Mouse (Mus musculus): ENCODE results near the gene Tada2b.
A peak's percentile ranks its signal among the peaks of the same experiment; 100 is the strongest.

The Tada2b gene

DNA sequence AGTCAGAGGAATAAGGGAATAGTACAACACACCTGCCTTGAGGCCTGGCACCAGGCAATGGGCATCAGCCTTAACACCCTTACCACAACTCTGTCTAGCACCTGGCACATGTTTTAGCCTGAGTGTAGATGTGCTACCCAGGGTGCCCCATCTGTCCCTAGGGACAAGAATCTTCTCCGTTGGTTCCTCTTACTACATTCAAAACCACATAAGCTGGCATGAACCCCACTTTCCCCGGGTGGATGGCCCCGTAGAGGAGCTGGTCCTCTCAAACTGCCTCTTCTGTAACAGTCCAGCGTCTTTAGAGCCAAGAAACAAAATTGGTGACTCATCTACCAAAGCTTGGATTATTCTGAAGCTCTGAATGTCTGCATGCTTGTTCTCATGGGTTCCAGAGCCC is 3.7 kb downstream of the Tada2b start:
- DNase-seq (ENCODE audit: low spot score in 2 of 2): no peak

DNA sequence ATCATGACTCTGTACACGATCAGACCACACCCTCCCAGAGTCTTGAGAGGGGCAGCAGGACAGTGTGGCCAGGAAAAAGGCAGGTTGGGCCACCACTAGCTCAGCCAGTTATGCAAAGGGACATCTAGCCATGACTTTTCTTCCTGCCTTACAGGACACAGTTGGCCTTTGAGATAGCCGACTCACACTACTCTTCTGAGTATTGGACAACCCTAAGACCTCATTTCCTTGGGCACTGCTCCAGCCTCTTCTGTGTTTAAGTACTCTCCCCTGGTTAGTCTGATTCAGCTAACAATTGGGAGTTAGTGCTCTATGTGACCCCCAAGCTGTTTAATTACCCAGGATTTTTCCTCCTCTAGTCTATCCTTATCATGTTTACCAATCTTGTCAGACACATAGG is 4.3 kb downstream of the Tada2b start:
- DNase-seq (ENCODE audit: low spot score in 2 of 2): no peak

DNA sequence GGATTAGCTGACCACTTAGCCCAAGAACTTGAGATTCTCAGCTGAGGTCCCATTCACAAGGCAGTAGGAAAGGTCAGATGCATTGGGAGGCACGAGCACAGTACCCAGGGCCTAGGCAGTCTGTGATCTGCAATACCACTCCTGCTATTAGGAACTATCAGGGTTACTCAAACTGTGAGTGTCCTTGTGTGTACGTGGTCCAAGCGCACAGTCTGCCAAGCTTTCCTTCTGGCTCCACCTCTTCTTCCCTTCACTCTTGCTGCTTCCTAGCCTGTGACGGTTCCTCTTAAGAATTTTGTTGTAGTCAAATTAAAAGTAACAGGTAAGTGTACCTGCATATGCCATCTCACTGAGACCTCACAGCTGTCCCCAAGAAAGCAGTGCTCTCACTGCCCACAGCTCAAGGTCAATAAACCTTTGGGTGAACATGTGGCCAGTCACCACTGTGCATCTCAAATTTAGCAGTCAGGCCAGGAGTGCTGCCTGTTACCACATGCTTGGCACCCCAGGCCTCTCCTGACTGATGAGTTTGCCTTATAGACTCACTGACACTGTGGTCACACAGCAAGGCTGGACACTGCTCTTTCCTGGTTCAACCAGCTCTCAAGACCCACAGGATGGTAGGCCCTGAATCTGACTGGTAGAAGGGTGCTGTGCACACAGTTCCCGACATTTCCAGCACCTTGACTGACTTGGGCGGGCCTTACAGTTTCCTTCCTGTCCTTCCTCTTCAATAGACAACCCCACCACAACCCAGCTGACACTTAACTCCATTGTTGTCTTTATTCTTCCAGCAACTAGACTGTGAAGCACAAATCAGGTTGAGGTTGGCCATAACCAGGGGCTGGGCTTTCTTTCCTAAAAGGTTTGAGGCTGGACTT is 5.3 kb downstream of the Tada2b start:
- no peak for DNase-seq (ENCODE audit: low spot score in 2 of 2)

DNA sequence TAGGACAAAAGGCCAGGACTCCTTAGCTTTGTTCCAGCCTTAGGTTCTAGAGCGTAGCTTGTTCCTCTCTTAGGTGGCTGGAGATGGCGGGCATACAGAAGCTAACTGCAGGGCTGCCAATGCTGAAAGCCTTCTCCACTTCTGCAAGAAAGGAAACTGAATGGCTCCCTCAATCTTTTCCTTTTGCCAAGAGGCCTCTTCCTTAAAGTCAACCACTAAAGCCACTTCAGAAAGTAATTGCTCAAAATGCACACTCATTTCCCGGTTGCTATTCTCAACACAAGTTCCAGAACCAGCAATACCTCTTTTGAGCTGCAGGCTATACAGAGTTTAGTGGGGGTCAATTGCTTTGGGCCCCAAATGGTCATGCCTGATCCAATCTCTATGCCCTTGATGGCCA is 6.6 kb downstream of the Tada2b start:
- no peak for DNase-seq (ENCODE audit: low spot score in 2 of 2)

DNA sequence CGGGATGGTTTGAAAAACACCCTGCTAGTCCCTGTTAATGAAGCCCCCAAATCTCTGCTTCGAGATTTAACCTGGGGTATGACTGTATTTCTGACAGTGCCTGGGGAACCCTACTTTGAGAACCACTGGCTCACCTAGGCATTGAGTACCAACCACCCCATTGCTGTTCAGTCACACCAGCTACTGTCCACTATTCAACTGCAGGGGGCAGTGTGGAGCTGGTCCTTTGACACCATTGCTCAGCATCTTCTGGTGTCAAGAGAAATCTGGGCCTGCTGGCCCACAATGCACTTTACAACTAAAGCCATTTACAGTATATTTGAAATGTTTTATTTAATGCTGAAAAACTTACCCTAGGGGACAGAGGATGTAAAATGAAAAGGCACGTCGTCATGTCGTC is 9.8 kb downstream of the Tada2b start:
- peak; percentile 50 to 77 for DNase-seq (ENCODE audit: low spot score in 2 of 2)

DNA sequence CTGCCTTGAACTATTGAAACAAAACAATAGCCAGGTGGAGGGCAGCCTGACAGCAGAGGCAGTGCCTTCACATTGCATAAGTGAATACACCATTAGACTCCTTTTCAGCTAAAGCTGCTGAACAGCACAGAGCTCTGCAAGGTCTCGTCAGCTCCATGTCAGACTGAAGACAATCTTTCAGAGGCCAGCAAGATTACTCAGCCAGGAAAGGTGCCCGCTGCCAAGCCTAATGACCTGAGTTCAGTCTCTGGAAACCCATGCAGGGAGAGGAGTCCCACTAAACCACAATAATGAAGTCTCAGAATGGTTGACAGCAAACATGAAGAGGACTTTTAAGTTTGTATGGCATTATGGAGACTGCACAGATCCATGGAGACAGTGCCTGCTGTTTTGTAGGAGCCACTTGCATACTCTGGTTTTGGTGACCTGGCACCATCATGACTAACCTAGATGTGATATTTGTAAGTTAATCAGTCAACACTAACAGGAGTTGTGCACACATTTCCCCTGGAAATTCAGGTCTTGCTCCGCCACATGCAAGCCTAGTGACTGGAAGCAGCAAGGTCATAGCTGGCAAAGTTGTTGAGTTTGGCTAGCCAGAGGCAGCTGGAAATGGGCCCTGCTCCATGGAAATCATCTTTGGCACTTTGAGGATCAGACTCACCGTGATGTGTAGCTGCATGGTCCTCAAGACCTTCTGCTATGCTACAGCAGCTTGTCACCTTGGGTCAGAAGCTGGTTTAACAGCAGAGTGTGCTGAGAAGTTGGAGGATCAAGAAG is 11.0 kb downstream of the Tada2b start:
- no peak for DNase-seq (ENCODE audit: low spot score in 2 of 2)

DNA sequence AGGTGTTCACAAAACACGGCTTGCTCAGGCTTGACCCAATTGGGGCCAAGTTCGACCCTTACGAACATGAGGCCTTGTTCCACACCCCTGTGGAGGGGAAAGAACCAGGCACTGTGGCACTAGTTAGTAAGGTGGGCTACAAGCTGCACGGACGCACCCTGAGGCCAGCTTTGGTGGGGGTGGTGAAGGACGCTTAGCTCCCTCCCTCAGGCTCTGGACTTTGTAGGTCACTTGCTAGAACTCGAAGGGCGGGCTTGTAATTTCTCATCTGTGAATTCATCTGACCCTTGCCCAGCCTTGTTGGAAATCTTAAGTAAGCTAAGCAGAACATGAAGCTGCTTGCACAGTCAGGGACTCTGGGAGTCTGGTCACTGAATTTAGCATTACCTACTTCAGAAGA is 12.9 kb downstream of the Tada2b start:
- no peak for DNase-seq (ENCODE audit: low spot score in 2 of 2)

DNA sequence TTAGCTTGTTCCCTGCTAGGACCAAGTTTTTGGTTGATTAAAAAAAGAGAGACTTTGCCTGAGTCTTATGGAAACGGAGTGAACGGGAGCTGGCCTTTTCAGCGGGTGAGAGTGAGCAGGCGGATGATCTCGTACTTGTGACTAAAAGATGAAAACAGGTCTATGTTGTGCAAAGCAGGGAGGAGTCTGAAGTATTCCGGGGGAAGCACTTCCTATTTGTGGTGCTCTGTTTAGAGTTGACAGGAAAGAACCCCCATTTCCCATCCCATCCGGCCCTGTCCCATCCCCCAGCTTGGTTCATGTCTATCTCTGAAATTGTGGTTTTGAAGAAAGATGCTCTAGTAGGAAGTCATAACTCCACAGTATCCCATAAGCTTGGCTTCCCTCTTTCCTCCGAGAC is 18.2 kb downstream of the Tada2b start:
- DNase-seq (ENCODE audit: low spot score in 2 of 2): no peak

DNA sequence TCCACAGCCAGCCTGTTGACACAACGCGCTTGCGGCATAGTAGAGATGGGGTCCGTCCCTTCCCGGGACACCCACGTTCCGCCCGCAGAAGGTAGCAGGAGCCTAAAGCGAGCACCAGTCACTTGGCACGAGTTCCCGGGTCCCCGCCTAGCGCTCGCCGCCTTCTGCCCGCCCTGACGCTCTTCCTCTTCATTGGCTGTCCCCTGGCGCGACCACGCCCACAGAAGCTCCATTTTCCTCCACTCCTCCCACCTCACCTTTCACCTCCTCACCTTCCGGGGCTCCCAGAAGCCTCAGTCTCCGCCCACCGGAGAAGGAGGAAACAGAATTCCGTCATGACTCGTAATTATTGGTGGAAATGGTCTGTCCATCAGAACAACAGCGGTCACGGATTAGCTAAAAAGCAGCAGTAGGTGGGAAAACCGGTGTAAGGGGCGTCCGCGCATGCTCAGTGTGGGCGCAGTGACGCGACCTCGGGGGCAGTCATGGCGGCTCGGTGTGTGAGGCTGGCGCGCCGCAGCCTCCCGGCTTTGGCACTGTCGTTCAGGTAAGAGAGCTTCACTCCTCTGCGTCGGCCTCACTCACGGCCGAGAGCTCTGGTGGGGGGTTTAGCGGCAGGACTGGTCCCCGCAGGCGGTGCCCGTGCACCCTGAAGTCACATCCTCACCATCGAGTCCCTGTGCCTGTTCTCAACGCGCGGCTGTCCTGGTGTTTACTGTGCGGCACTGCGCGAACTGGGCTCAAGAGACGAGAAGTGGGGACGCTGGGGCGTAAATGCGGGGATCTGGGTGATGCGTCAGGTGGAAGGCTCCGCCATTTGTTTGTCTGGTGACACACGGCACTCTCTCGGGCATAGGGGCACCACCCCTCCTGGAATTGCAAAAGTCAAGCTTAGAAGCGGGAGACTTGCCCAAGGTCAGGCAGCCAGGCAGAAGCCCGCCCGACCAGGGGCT is 19.1 kb downstream of the Tada2b start, which contains the start of gene Grpel1:
Gene Grpel1, plus strand, starts transcription at position 290 of the 953 bp plus-strand sequence.
- DNase-seq (ENCODE audit: low spot score in 2 of 2): peak; percentile 96 to 98

DNA sequence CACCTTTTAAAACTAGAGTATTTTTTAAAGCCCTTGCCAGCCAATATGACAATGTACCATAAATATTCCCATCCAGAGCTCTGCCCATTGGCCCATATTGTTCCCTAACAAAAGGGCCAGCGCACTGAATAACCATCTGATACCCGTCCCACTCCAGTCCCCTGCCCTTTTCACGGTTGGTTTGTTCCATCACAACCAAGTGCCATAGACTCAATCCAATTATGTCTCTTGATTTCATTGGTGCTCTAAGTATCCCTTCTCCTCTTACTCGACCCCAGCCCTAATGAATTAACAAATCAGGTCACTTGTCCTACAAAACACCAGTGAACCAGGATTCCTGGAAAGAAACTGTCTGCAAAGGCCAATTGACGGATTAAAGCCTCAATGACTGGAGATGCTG is 20.7 kb downstream of the Tada2b start:
- no peak for DNase-seq (ENCODE audit: low spot score in 2 of 2)

DNA sequence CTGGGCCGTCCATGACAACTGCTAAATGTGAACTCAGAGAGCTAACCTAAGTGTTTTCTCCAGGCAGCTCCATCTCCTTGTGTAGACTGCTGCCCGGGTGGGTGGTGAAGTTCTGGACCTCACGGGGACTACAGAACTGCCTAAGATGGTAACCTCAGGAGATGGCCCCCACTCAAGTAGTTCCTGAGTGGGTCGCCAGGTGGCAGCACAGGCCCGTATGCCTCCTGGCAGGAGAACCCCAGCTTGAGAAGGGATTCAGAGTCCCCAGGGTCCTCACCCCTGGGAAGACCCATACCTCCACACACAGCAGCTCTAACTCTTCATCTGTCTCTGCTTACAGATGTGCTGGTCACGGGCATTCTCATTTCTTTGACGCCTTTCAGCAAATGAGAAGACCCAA is 21.3 kb downstream of the Tada2b start:
- DNase-seq (ENCODE audit: low spot score in 2 of 2): peak; percentile 74 to 91

DNA sequence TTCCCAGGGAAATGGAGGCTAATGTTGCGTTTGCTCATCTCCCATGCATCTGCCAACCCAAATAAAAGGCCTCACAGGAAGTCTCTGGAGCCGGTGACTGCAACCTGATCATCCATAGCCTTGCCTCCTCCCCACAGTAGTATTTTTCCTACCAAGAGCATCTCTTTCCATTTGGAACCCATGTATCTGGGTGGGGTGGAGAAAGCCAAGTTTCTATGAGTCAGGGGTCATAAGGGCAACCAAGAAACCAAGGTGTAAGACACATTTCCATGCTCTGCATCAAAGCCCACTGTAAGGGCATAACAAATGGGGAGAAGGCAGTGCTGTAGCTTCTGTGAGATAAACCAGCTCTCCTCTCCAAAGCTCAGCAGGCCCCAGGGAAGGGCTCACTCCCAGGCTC is 22.9 kb downstream of the Tada2b start:
- no peak for DNase-seq (ENCODE audit: low spot score in 2 of 2)

DNA sequence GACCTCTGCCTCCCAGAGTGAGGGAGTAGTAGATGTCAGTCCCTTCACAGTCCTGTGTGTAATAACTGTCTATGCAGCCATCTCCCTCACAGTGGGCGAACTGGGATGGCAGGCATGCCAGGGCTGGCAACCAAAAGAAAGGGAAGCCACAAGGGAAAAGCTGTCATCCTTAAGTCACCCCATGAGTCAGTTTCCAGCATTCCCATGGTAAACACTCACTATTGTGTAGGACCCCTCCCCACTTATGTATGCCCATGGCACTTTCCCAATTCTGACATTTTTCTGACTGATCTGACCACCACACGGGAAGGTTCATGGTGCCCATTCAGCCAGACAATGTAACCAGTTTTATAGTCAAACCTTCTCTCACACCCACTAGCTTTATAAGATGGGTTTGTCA is 23.4 kb downstream of the Tada2b start:
- DNase-seq (ENCODE audit: low spot score in 2 of 2): no peak

DNA sequence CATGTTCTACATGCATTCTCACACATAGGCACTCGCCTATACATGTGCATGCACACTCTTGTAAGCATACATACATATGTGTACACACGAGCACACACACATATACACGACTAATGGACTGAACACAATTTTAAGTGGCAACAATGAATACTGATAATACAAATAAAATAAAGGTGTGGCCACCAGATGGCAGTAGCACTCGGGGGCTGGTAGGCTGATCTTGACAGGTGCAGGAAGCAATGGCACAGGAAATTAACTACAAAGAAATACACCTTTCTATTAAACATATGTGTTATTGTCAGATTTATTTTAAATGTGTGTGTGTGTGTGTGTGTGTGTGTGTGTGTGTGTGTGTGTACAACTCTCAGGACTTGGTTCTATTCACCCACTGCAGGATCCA is 25.2 kb downstream of the Tada2b start:
- DNase-seq (ENCODE audit: low spot score in 2 of 2): peak; percentile 46 to 78

DNA sequence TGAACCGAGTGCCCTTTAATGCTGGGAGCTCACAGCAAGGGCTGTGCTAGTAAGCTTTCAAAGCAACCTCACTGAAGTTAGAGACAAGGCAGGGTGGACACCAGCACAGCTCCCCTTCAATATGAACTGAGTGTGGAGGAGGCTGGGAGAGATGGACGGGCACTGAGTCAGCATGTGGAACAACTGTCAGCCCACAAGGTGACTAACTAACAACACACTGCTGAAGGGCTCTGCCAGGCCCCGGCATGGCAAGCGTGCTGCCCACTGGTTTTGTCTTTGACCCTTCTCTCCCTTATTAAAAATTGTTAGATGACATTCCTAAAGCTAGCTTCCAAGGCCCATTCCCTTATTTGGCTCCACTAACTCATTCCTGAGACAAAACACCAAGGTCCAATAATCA is 26.4 kb downstream of the Tada2b start:
- DNase-seq (ENCODE audit: low spot score in 2 of 2): no peak

DNA sequence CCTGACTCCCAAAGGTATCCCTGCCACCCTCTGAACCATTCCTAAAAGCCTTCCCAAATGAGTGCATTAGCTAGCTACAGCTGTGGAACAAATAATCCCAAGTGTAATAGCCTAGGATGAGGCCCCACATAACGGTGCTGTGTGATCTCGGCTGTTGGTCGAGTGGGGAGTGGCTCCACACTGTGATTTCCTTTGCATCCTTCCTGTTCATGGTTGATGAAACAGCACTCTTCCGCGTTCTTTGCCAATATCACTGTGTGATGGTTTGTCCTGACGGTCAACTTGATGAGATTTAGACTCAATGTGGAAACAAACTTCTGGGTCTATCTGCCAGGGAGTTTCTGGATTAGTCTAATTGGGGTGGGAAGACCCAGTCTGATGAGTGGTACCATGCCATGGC is 31.3 kb downstream of the Tada2b start:
- DNase-seq (ENCODE audit: low spot score in 2 of 2): no peak

DNA sequence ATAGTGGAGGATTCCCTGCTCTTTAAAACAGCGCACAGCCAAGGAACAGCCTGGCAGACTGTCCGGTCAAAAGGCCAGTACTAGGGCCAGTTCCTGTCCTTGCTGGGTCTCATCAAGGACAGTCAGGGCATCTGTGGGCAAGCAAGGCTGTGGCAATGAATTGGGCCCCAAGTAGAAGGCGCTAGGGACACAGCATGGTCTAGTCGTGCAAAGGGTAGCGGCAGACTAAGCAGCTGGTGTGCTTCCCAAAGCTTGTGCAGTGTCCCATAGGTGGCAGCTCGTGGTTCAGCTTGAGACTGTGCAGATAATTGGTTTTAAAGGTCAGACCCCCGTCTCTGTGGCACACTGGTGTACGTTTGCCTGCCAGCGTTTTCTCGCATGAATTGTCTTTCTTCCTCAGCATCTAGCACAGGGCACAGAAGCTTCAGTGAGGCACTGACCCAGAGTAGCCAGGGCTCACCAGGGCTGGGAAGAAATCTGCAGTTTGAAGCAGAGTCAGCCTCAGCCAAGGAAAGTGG is 32.2 kb downstream of the Tada2b start:
- no peak for DNase-seq (ENCODE audit: low spot score in 2 of 2)

DNA sequence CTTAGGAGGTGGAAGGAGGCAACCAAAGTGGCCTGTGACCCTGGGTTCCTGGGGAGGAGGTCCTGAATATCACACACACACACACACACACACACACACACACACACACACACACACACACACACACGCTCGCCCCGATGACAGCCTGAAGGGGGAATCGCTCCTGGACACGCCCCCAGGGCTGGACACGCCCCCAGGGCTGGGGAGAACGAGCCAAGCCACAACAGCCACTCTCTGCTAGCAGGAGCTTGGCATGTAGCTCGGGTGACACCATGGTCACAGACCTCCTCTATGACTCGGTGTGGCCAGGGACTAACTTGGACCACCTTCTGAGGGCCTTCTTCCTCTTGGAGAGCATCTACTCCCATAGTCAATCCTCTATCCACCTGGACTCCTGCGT is 33.0 kb downstream of the Tada2b start:
- no peak for DNase-seq (ENCODE audit: low spot score in 2 of 2)

DNA sequence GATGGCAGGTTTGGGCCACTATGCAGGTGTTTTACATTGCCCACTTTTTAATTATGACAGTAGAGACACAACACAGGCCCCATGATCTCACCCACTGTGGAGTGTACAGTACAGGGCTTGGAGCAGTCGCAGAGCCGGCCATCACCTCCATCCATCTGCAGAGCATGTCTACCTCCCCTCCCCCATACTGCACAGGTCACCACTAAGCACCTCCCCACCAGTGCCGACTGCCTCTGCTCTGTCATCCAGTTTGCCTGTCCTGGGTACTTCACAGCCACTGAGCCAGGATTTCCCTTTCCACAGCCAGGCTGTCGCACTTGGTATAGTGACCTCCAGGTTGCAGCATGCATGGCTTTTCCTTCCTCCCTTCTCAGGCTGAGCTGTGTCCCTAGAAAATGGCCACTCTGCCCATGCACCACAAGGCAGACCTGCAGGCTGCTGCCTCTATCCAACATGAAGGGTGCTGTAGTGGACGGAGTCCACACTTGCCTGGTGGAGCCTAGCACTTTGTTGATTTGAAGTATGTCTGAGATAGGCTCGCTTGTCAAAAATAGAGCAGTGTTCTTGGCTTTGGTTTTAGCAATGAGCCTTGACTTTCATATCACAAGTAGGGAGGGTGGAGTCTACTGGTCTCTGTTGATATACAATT is 34.3 kb downstream of the Tada2b start:
- DNase-seq (ENCODE audit: low spot score in 2 of 2): no peak

DNA sequence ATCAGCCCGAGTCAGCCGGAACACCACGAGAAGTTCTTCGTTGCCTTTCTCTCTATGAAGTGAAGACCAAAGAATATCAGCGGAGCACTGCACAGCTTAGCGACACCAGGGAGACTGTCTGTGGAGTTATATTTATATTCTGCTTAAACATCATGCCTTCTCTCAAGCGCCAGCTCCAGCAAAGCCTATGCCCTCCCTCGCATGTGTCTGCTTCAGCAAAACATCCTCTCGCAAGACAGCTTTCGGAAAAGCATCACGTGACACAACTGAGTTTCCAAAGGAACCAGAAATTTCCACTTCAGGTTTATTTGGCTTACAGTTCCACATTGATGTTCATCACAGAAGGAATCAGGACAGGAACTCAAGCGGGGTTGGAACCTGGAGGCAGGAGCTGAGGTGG is 36.2 kb downstream of the Tada2b start:
- DNase-seq (ENCODE audit: low spot score in 2 of 2): no peak
